Mouse (Mus musculus) embryonic facial prominence, embryonic 14.5 days (tissue): Measurements from ENCODE around the gene Prkrip1. TPM values are rescaled to one million over a fixed set of nuclear protein-coding genes. Genes with fewer than 3 reads are reported as not detected.
"Not testable (repeated sequence)": the region's sequence is repeated elsewhere in the genome, so short reads cannot be mapped to it uniquely, and the experiment has no call there.

Experiments used
- ATAC-seq: fragments of 200-750 bp; cut with Nextera tagmentation; 2 replicates; pipeline ENCODE4 v1.8.0; 2017; ENCODE audit warnings: low read depth, moderate number of reproducible peaks, moderate TSS enrichment
- DNase-seq: peaks from one replicate; pipeline ENCODE4 v3.0.0-alpha.2; 2015; ENCODE audit warnings: low spot score
- H3K27ac ChIP-seq: fragments of 300-500 bp; sonication (generic); replicated peaks from 2 replicates; pipeline ENCODE4 v1.5.1; 2014; ENCODE audit warnings: low read depth, mild to moderate bottlenecking, low read length, moderate library complexity
- H3K27me3 ChIP-seq: fragments of 300-500 bp; sonication (generic); replicated peaks from 2 replicates; pipeline ENCODE4 v1.6.1; 2014; ENCODE audit warnings: low read length; ENCODE audit not compliant: control insufficient read depth, insufficient read depth
- H3K36me3 ChIP-seq: fragments of 300-500 bp; sonication (generic); 2 replicates; pipeline ENCODE4 v1.6.1; 2014; ENCODE audit warnings: low read length, mixed read lengths; ENCODE audit not compliant: control insufficient read depth, insufficient read depth
- H3K4me1 ChIP-seq: fragments of 300-500 bp; sonication (generic); 2 replicates; pipeline ENCODE4 v1.6.1; 2014; ENCODE audit warnings: antibody characterized with exemption, low read length; ENCODE audit not compliant: control insufficient read depth, insufficient read depth
- H3K4me2 ChIP-seq: fragments of 300-500 bp; sonication (generic); 2 replicates; pipeline ENCODE4 v1.6.1; 2014; ENCODE audit warnings: low read depth, mild to moderate bottlenecking, low read length, moderate library complexity, mixed read lengths
- H3K4me3 ChIP-seq: fragments of 300-500 bp; sonication (generic); 2 replicates; pipeline ENCODE4 v1.5.1; 2014; ENCODE audit warnings: low read depth, mild to moderate bottlenecking, low read length
- H3K9ac ChIP-seq: fragments of 300-500 bp; sonication (generic); 2 replicates; pipeline ENCODE4 v1.6.1; 2014; ENCODE audit warnings: low read depth, mild to moderate bottlenecking, low read length, moderate library complexity, mixed read lengths
- H3K9me3 ChIP-seq: fragments of 300-500 bp; sonication (generic); 2 replicates; pipeline ENCODE4 v1.6.1; 2016; ENCODE audit warnings: low read length; ENCODE audit not compliant: control insufficient read depth
- WGBS: fragments of 180-500 bp; shearing (Covaris S2); extraction: QIAGEN DNeasy Blood & Tissue Kit; methylation state at CpG from one replicate; pipeline ENCODE4 v1.1.7; 2014; 5-methylcytosine and 5-hydroxymethylcytosine counted together
- polyA plus RNA-seq: library from polyadenylated mRNA; unstranded; fragments of >200 nt; fragmentation: Nextera tagmentation; extraction: Ambion mirVana; gene quantifications from 2 replicates; pipeline ENCODE4 v1.2.1, GENCODE M21; 2014

Prkrip1 gene
- polyA plus RNA-seq, 1 experiment from 2014 or later, result 52.0 TPM

DNA sequence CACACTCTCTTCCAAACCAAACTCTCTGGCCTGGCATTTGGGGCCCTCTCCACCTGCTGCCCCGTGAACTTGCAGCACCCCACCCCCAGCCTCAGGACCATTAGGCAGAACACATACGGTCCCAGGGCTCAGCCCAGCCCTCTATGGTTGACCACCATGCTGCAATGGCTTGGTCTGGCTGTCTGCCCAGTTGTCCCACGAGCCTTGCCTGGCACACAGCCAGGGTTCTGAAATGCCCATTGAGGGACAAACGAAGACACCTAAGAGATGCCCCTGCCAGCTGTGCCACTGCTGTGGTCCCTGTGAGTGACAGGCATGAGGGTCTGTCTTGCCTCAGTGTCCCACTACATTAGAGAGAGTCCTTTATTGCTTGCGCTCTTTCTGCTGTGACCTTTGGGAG is 17.2 kb upstream of the Prkrip1 start:
- ATAC-seq, result no peak
- no peaks in the 10 kb centered on the region for H3K4me1 ChIP-seq

DNA sequence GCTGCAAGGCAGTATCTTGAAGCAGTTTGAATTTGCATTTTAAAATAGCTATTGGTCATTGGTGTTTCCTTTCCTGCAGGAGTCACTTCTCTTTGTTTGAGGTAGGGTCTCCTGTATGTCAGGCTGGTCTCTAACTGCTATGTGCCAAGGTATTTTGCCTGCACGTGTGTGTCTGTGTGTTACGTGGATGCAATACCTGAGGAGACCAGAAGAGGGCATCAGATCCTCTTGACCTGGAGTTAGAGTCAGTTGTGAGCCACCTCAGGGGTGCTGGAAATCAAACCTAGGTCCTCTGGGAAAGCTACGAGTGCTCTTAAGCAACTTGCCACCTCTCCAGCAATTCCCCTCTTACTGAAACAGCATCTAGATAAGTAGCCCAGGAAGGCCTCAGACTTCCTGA is 16.4 kb upstream of the Prkrip1 start:
- no peak for DNase-seq
- Histone ChIP-seq H3K27me3 (no peaks in the 10 kb centered on the region), H3K9me3 (0 out of 2 replicates have a peak, but pooled peaks cover 3% of the 10 kb centered on the region), H3K4me2 (no peak overlapping the region), H3K27ac (no peak overlapping the region), H3K9ac (no peak overlapping the region), H3K36me3 (0 out of 2 replicates have a peak, but pooled peaks cover 9% of the 10 kb centered on the region), H3K4me1 (no peaks in the 10 kb centered on the region), H3K4me3 (no peak overlapping the region)
- WGBS, result 86% methylated on average over 3 of the region's 3 CpGs
- no peak for ATAC-seq

More for the DNA sequence above, 17.2 kb upstream of the Prkrip1 start:
- Histone ChIP-seq H3K27me3 (no peaks in the 10 kb centered on the region), H3K27ac (no peak overlapping the region), H3K36me3 (0 out of 2 replicates have a peak, but pooled peaks cover 9% of the 10 kb centered on the region), H3K9me3 (0 out of 2 replicates have a peak, but pooled peaks cover 3% of the 10 kb centered on the region), H3K9ac (no peak overlapping the region), H3K4me3 (no peak overlapping the region), H3K4me2 (no peak overlapping the region)
- DNase-seq, result no peak
- 75% methylated on average over 5 of the region's 5 CpGs for WGBS

GRCm38 (mm10) chr5:136213716-136214115 is 15.0 kb upstream of the Prkrip1 start:
- 0 out of 2 replicates have a peak, but pooled peaks cover 3% of the 10 kb centered on the region for H3K36me3 ChIP-seq
- no peaks in the 10 kb centered on the region for H3K4me1 ChIP-seq
- no peak for ATAC-seq
- H3K9ac ChIP-seq, result no peak overlapping the region
- 82% methylated on average over 5 of the region's 5 CpGs for WGBS
- no peak for DNase-seq
- 0 out of 2 replicates have a peak, but pooled peaks cover 3% of the 10 kb centered on the region for H3K9me3 ChIP-seq
- no peaks in the 10 kb centered on the region for H3K27me3 ChIP-seq
- no peak overlapping the region for H3K4me3 ChIP-seq
- H3K27ac ChIP-seq, result no peak overlapping the region
- H3K4me2 ChIP-seq, result no peak overlapping the region

DNA sequence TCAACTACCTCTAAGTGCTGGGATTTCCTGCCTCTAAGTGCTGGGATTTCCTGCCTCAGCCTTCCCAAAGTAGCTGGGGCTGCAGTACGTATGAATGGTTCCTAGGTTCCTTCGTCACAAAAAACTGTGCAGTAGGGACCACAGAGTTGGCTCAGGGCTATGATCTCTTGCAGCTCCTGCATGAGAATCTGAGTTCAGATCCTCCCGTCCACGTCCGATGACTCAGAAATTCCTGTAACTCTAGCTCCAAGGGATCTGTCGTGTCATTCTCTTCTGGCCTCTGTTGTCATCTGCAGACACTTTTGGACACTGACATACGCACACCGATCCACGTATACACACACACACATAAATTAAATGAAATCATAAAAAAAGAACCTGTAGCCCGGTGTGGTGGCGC is 14.0 kb upstream of the Prkrip1 start:
- ATAC-seq (no peak), DNase-seq (no peak)
- WGBS, result 90% methylated on average over 11 of the region's 11 CpGs
- no peak overlapping the region for H3K9ac ChIP-seq
- no peak overlapping the region for H3K27ac ChIP-seq
- no peak overlapping the region for H3K4me3 ChIP-seq
- H3K36me3 ChIP-seq, result no peaks in the 10 kb centered on the region
- H3K4me1 ChIP-seq, result no peaks in the 10 kb centered on the region
- H3K9me3 ChIP-seq, result 0 out of 2 replicates have a peak, but pooled peaks cover 3% of the 10 kb centered on the region
- H3K27me3 ChIP-seq, result no peaks in the 10 kb centered on the region
- H3K4me2 ChIP-seq, result no peak overlapping the region

GRCm38 (mm10) chr5:136211341-136212102 is 12.8 kb upstream of the Prkrip1 start:
- H3K27me3 ChIP-seq, H3K9me3 ChIP-seq, H3K4me1 ChIP-seq, H3K4me3 ChIP-seq, ATAC-seq, H3K27ac ChIP-seq, H3K9ac ChIP-seq, H3K4me2 ChIP-seq, H3K36me3 ChIP-seq, DNase-seq: not testable (repeated sequence)
- WGBS, result 90% methylated on average over 14 of the region's 14 CpGs

DNA sequence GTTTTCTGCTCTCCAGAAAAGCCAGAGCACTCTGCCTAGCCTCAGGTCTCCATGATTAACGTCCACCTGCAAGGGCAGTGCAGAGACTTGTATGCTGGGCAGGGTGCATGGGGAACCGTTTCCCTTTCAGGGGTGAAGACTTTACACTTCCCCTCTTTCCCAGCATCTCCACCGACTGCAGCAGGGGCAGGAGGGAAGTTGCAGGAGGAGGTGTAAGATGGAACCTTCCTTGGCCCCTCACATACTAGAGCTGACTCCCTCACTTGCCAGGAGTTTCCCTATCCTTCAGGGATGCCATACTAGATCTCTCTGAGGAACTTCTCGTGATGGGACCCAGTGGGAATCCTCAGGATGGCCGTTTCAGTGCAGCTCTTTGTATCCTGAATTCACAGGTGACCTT is 11.8 kb upstream of the Prkrip1 start:
- Histone ChIP-seq H3K36me3 (no peaks in the 10 kb centered on the region), H3K4me2 (no peak overlapping the region), H3K4me1 (no peaks in the 10 kb centered on the region), H3K9me3 (0 out of 2 replicates have a peak, but pooled peaks cover 3% of the 10 kb centered on the region), H3K27me3 (no peaks in the 10 kb centered on the region), H3K9ac (no peak overlapping the region), H3K4me3 (no peak overlapping the region), H3K27ac (no peak overlapping the region)
- DNase-seq, result no peak
- WGBS, result 68% methylated on average over 5 of the region's 5 CpGs
- no peak for ATAC-seq

DNA sequence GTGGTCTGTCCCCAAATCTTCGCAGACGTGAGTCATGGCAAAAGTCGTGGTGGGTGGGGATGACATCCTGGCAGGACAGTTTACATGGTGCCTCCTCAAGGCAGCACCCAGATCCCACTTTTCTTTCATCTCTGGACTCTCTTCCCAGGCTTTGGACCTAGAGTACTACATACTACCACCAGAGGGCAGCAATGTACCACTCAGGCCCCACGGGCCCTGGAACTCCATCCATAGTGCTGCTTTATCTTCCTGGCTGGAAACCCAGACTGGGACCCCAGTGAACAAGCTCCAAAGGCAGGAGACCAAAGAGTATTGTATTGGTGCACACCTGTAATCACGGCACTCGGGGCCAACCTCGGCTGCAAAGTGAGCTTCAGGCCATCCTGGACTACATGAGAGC is 3.1 kb upstream of the Prkrip1 start:
- 26% methylated on average over 7 of the region's 7 CpGs for WGBS
- no peak overlapping the region for H3K4me3 ChIP-seq
- peak; percentile 61; the same call in 1 of the 2 replicates for ATAC-seq

GRCm38 (mm10) chr5:136199526-136199925 is 763 bp upstream of the Prkrip1 start:
- no peaks in the 10 kb centered on the region for H3K9me3 ChIP-seq
- peak overlapping the region; percentile 91 for H3K4me3 ChIP-seq
- peaks cover 27% of the 10 kb centered on the region for H3K36me3 ChIP-seq
- peak overlapping the region; percentile 56 for H3K4me2 ChIP-seq
- WGBS, result 27% methylated on average over 11 of the region's 11 CpGs
- peaks cover 5% of the 10 kb centered on the region; the same call in 1 of the 2 replicates for H3K4me1 ChIP-seq
- H3K9ac ChIP-seq, result peak overlapping the region; percentile 95
- 0 out of 2 replicates have a peak overlapping the region, but pooled peaks have one; percentile 74 for H3K27ac ChIP-seq
- DNase-seq (no peak), ATAC-seq (no peak)
- no peaks in the 10 kb centered on the region for H3K27me3 ChIP-seq

More for the DNA sequence above, 3.1 kb upstream of the Prkrip1 start:
- H3K36me3 ChIP-seq, result peaks cover 5% of the 10 kb centered on the region
- H3K4me2 ChIP-seq, result no peak overlapping the region
- no peaks in the 10 kb centered on the region for H3K9me3 ChIP-seq
- H3K4me1 ChIP-seq, result peaks cover 5% of the 10 kb centered on the region; the same call in 1 of the 2 replicates
- H3K27me3 ChIP-seq, result no peaks in the 10 kb centered on the region
- no peak overlapping the region for H3K9ac ChIP-seq
- DNase-seq, result peak; percentile 79
- no peak overlapping the region for H3K27ac ChIP-seq
